Mouse (Mus musculus) small intestine, adult 2 months (tissue): ENCODE measurements around the gene C2cd6. TPM values are rescaled to one million over a fixed set of nuclear protein-coding genes. Genes with fewer than 3 reads are reported as not detected.
A peak's percentile ranks its signal among the peaks of the same experiment; 100 is the strongest.

Experiments used
- H3K27ac ChIP-seq: fragments of 200-500 bp; 2 replicates; pipeline ENCODE4 v1.5.1; 2012; ENCODE audit warnings: low read depth, low read length, control low read depth, inconsistent platforms; ENCODE audit not compliant: insufficient read depth
- H3K27me3 ChIP-seq: fragments of 200-500 bp; 2 replicates; pipeline ENCODE4 v1.6.1; 2012; ENCODE audit warnings: mild to moderate bottlenecking, moderate library complexity, low read length, inconsistent platforms; ENCODE audit not compliant: control insufficient read depth, insufficient read depth
- H3K36me3 ChIP-seq: fragments of 200-500 bp; 2 replicates; pipeline ENCODE4 v1.6.1; 2012; ENCODE audit warnings: mild to moderate bottlenecking, low read length, control low read depth, inconsistent platforms; ENCODE audit not compliant: control insufficient read depth, insufficient read depth
- H3K4me1 ChIP-seq: fragments of 200-500 bp; 2 replicates; pipeline ENCODE4 v1.6.1; 2012; ENCODE audit warnings: low read length, inconsistent platforms, mixed read lengths; ENCODE audit not compliant: control insufficient read depth, insufficient read depth, insufficient read length
- H3K4me3 ChIP-seq: fragments of 200-500 bp; 2 replicates; pipeline ENCODE4 v1.5.1; 2012; ENCODE audit warnings: low read depth, mild to moderate bottlenecking, control low read depth, inconsistent platforms, low read length, moderate library complexity
- CTCF ChIP-seq: fragments of 200-500 bp; IDR thresholded peaks from 2 replicates; pipeline ENCODE4 v1.5.1; 2012; ENCODE audit warnings: low read depth, mild to moderate bottlenecking, control low read depth, inconsistent platforms, low read length, moderate library complexity, mixed read lengths; ENCODE audit not compliant: insufficient replicate concordance, insufficient read length; ENCODE audit errors: extremely low read depth
- POLR2A ChIP-seq: fragments of 200-500 bp; IDR thresholded peaks from 2 replicates; pipeline ENCODE4 v1.6.1; 2012; ENCODE audit warnings: low read depth, mild to moderate bottlenecking, control low read depth, inconsistent platforms, low read length, moderate library complexity
- WGBS: fragments of 180-500 bp; shearing (Covaris S2); methylation state at CpG from one replicate; pipeline ENCODE4 v1.1.7; 2018; 5-methylcytosine and 5-hydroxymethylcytosine counted together
- polyA plus RNA-seq: library from polyadenylated mRNA; depleted of rRNA; stranded (reverse); fragments of >200 nt; gene quantifications from 2 replicates; pipeline ENCODE4 v1.2.3, GENCODE M21; 2012

The C2cd6 gene
- polyA plus RNA-seq, 1 experiment, result not detected

- no peak for TF ChIP-seq CTCF
- no peak for TF ChIP-seq POLR2A
- Histone ChIP-seq H3K4me1 (no peaks in the 10 kb centered on the region), H3K27me3 (no peaks in the 10 kb centered on the region), H3K4me3 (no peak overlapping the region), H3K27ac (no peak overlapping the region), H3K36me3 (0 out of 2 replicates have a peak, but pooled peaks cover 2% of the 10 kb centered on the region)
- 79% methylated on average over 6 of the region's 6 CpGs for WGBS
Measured at GRCm38 (mm10) chr1:59102071-59102470, 7.4 kb upstream of the C2cd6 start.

- no peak overlapping the region for H3K4me3 ChIP-seq
- H3K4me1 ChIP-seq, result no peaks in the 10 kb centered on the region
- no peak for TF ChIP-seq POLR2A
- TF ChIP-seq CTCF, result no peak
- H3K27me3 ChIP-seq, result no peaks in the 10 kb centered on the region
- H3K36me3 ChIP-seq, result 0 out of 2 replicates have a peak, but pooled peaks cover 2% of the 10 kb centered on the region
- WGBS, result 87% methylated on average over 5 of the region's 5 CpGs
- H3K27ac ChIP-seq, result no peak overlapping the region
Measured at GRCm38 (mm10) chr1:59101020-59101419, 6.3 kb upstream of the C2cd6 start.

GRCm38 (mm10) chr1:59070867-59071266 is 23.8 kb downstream of the C2cd6 start:
- Histone ChIP-seq H3K27ac (no peak overlapping the region), H3K4me3 (no peak overlapping the region), H3K36me3 (no peaks in the 10 kb centered on the region), H3K4me1 (no peaks in the 10 kb centered on the region), H3K27me3 (no peaks in the 10 kb centered on the region)
- TF ChIP-seq POLR2A, result no peak
- peak; percentile 67; the same call in 1 of the 2 replicates for TF ChIP-seq CTCF
- WGBS, result 4% methylated on average over 3 of the region's 3 CpGs

- no peak overlapping the region for H3K4me3 ChIP-seq
- no peaks in the 10 kb centered on the region for H3K36me3 ChIP-seq
- no peaks in the 10 kb centered on the region for H3K27me3 ChIP-seq
- TF ChIP-seq CTCF (peak; percentile 50; the same call in 1 of the 2 replicates), POLR2A (no peak)
- H3K27ac ChIP-seq, result no peak overlapping the region
- WGBS, result 12% methylated on average over 3 of the region's 3 CpGs
- no peaks in the 10 kb centered on the region for H3K4me1 ChIP-seq
Measured at GRCm38 (mm10) chr1:59067976-59068375, 26.7 kb downstream of the C2cd6 start.

GRCm38 (mm10) chr1:59063697-59064096 is 31.0 kb downstream of the C2cd6 start:
- no peak overlapping the region for H3K4me3 ChIP-seq

GRCm38 (mm10) chr1:59056955-59057354 is 37.7 kb downstream of the C2cd6 start:
- no peak for TF ChIP-seq POLR2A
- TF ChIP-seq CTCF, result no peak
- WGBS, result 23% methylated on average over 2 of the region's 2 CpGs
- Histone ChIP-seq H3K4me3 (no peak overlapping the region), H3K4me1 (peaks cover 3% of the 10 kb centered on the region; the same call in 1 of the 2 replicates), H3K27ac (no peak overlapping the region), H3K27me3 (no peaks in the 10 kb centered on the region), H3K36me3 (no peaks in the 10 kb centered on the region)

More at GRCm38 (mm10) chr1:59063697-59064096, 31.0 kb downstream of the C2cd6 start:
- H3K36me3 ChIP-seq, result no peaks in the 10 kb centered on the region
- TF ChIP-seq CTCF, result no peak
- TF ChIP-seq POLR2A, result no peak
- 46% methylated on average over 3 of the region's 3 CpGs for WGBS
- H3K27ac ChIP-seq, result no peak overlapping the region
- H3K27me3 ChIP-seq, result no peaks in the 10 kb centered on the region
- no peaks in the 10 kb centered on the region for H3K4me1 ChIP-seq

GRCm38 (mm10) chr1:59051306-59051705 is 43.4 kb downstream of the C2cd6 start:
- Histone ChIP-seq H3K27me3 (no peaks in the 10 kb centered on the region), H3K36me3 (no peaks in the 10 kb centered on the region), H3K4me1 (no peaks in the 10 kb centered on the region), H3K4me3 (no peak overlapping the region), H3K27ac (no peak overlapping the region)
- WGBS, result 32% methylated on average over 2 of the region's 2 CpGs
- TF ChIP-seq POLR2A (no peak), CTCF (no peak)
